Mouse (Mus musculus) B cell, adult 2 months (primary cell): ENCODE results near the gene Itgb1bp1.

Source experiments
- DNase-seq, 2 experiments: peaks; one replicate each; pipeline ENCODE4 v3.0.0; 2022

The Itgb1bp1 gene

DNA sequence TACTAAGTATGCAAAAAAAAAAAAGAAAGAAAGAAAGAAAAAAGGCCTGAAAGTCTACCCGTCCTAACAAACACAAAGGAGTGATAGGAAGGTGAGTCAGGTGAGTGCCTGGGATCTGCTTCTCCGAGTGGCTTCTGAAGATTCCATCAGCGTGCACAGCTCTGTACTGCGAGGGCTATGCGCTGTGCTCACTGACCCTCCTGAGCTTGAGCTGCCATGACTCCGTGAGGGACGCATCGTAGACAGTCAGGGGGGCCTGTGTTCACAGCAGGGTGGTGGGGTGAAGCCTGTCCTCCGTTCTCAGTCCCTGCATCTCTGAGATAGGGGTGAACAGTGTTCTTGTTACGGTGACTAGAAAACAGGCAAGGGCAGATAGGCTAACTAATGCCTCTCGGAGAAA is 12.8 kb upstream of the Itgb1bp1 start:
- no peak for DNase-seq

- DNase-seq: no peak
Observed at GRCm38 (mm10) chr12:21289651-21290050, 3.6 kb upstream of the Itgb1bp1 start.

DNA sequence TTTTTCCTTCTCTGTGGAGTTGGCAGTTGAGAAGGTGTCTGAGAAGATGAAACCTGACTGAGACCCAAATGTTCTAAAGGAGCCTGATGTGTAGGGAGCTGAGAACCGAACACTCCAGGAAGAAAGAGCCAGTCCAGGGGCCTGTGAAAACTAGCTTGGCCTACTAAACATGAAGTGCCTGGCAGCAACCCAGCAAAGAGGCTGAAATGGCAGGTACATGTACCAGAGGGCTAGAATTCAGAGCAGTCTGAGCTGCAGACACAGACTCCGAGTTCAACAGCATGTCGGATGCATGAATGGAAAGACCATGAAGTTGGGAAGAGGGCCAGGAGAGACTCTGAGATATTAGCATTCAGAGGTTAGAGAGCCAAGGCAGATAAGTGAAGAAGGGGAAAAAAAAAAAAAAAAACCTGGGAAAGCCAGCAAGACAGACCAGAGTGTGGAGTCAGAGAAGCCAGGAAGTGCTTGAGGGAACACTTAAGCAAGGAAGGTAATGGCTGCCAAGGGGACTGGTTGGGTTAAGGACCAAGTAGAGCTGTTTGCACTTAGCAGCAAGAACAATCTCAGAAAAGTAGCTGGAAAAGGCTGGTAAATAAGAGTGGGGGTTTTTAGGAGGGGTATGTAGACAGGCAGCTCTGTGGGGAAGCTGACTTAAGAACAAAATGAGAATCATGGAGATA is 2.8 kb upstream of the Itgb1bp1 start:
- DNase-seq: no peak

DNA sequence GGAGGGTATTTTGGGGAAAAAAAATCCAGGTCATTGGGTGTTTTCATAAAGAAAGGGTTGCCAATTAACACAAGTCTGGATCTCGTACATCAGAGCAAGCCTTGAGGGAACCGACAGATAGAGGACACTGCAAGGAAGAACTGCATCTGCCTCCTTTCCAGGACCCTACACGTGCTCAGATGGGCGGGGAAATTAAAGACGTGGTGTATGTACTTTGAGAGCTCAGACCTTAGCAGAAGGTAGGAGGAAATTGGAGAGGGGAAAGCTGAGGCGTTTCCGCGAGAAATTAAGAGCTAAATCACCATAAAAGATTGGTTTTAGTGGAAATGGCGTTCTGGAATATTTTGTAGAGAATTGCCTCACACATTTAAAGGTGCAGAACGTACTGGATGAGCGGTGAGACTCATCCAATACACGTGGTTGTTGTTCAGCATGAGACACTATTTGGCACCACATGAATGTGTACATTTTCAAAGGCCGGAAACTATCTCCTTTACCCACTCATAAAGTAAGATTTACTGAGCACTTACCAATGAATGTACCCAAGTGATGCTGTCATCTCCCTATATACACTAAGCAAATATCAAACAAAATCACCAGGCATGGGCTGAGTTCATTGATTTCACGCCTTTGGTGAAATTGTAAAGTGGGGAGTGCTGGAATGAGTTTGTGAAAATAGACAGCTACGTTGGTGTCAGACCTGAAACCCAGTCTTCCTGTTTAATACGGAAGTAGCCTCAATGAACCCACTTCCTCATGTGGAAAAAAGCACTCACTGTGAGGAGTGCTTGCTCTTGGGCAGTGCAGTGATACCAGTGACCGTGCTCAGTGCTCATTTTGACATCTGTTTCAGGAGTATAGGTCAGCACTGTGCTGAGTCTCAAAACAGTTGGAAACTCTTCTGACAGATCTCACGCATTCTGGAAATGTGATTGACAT is 897 bp upstream of the Itgb1bp1 start:
- DNase-seq: peak; percentile 40 to 48

- DNase-seq: no peak
Observed at GRCm38 (mm10) chr12:21285508-21286242, 409 bp downstream of the Itgb1bp1 start.

GRCm38 (mm10) chr12:21284761-21285441 is 1.2 kb downstream of the Itgb1bp1 start, which contains the start of gene Cpsf3:
TSS of gene Cpsf3 (plus strand) at chr12:21285391.
- DNase-seq: peak; percentile 30 to 37

DNA sequence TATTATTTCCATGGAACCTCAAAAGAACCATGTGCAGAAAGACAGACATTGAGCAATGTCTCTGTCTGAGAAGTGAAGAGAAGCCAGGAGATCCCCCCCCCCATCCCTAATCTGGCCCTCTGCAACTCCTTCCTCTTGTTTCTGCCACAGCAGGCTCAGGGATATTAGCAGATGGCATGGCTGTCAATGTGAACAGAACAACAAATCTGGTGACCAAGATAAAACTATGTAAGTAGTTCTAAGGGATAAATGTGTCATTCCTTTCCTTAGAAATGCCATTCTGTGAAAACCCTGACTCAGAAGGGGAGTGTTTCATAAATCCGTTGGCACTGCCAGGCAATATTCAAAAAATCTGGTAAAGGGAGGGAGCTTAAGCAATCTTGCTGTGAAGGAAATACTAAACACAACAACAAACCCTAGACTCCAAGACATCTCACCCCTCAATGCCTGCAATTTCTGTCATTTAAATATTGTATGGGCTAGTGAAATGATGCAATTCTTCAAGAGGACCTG is 8.7 kb downstream of the Itgb1bp1 start:
- no peak for DNase-seq

DNA sequence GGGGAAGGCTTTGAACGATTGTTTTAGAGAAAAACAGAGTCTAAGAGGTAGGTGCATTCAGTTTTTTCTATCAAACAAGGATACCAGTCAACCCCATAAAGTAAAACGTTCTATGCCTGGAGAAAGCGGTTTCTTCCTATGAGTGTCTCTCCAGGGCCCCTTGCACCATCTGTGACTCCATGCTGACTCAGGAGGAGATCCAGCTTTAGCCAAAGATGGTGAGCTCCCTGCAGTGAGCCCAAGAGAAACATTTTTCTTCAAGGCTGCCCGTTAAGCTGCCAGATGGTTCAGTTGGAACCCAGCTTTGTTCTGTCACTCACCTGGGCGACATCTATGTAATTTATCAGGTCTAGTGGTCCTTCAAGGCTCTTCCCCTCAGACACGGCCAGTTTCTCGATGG is 11.6 kb downstream of the Itgb1bp1 start:
- no peak for DNase-seq

DNA sequence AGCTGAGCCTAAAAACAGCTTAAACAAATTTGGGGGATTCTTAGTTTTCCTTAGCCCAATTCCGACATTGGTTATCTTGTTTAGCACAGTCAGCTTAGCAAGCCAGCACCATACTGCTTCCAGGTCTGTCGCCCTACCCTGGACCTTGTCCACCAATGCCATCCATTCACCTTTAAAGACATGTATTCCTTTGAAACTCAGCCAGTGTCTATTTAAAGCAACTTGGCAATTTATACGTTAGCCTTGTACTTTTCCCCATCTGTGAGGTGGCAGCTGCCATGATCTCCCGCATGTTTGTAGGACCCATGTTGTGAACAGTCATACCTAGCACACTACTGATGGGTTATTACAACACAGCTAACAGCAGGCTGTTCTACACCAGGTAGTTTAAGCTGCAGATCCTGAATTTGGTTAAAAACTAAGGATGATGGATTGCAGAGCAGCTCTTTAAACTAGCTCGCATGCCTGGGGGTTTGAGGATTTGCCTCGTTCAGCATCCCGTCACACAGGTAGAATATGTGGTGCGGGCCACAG is 17.9 kb downstream of the Itgb1bp1 start:
- DNase-seq: no peak

- DNase-seq: no peak
Observed at GRCm38 (mm10) chr12:21266784-21267098, 19.3 kb downstream of the Itgb1bp1 start.

DNA sequence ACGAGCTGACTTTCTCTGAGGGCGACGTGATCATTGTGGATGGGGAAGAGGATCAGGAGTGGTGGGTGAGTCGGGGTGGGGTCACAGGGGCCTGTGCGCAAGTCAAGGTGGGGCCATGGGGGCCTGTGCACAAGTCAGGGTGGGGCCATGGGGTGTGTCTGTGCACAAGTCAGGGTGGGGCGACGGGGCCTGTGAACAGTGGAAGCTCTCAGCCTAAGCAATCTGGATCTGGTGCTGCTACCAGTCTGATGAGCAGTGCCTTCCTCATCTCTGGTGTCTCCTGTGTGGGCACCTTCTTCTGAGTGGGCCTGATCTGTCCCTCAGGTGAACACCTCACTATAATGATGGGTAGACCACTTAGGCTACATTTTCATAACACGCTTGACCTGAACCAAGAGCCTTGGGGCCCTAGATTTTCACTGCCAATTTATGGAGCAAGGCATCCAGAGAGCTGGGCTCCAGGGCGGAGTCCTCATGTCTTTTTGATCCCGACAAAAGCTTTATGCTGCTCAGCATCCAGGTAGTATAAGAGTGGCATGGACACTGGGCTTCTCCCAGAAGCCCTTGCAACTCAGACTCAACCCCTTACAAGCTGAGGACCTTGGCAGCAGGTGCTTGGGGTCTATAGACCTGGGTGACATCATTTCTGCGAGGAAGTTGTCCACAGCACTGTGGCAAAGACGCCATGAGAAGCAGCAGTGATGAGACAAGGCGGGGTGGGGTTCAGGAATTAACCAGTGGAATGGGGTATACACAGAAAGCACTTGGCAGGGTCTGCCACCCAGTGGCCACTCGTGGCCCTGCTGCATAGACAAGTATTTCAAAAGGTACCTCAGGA is 19.9 kb downstream of the Itgb1bp1 start:
- DNase-seq: peak; percentile 54 to 59

GRCm38 (mm10) chr12:21265501-21265900 is 20.6 kb downstream of the Itgb1bp1 start:
- DNase-seq: no peak

GRCm38 (mm10) chr12:21264970-21265369 is 21.1 kb downstream of the Itgb1bp1 start:
- DNase-seq: no peak

- no peak for DNase-seq
Observed at GRCm38 (mm10) chr12:21264241-21264640, 21.8 kb downstream of the Itgb1bp1 start.

- no peak for DNase-seq
Observed at GRCm38 (mm10) chr12:21263256-21263655, 22.8 kb downstream of the Itgb1bp1 start.

DNA sequence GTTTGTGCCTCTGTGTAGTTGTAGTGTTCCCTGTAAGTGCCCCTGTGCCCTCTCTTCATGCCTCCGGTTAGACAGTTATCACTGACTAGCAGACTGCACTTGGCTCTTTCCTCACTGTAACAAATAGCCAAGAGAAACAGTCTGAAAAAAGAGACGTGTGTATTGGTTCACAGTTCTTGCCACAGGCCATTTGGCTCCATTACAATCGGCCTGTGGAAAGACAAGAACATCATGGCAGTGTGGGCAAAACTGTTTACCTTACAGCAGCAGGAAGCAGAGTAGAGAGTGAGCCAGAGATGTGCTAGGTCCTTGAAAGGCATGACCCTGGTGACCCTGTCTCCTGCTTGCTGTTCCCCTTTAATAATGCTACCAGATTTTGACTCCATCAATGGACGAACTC is 24.6 kb downstream of the Itgb1bp1 start:
- no peak for DNase-seq

DNA sequence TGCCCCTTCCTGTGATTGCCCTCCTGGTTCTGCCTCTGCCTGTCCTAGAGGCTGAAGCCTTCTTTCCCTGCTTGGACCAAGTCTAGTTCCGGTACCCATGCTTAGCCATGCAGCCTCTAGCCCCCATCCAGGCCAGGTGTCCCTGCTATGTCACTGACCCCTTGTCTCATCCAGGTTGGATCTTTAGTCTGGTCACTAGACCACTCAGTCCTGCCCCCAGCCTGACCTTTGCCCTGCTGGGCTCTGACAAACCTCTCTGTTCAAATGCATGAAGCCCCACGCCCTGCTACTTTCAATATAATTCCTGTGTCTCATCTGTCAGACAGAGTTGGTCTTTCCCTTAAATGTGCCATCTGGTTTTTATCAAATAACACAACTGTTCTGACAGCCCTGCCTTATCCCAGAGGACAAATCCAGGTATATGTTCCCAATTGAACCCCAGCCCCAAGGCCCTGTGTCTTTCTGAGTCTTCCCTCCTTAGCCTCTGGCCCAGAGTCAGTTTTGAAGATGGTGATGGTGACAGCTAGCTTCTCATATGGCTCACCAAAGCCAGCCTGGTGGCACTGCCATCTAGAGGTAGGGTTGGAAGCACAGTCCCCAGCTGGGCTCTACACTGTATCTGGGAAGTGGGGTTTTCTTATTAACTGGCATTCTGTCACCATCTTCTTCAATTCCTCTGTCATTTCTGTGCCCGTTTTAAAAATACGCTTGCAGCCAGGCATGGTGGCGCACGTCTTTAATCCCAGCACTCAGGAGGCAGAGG is 25.4 kb downstream of the Itgb1bp1 start:
- DNase-seq: peak; percentile 30 to 31

GRCm38 (mm10) chr12:21247711-21248392 is 38.2 kb downstream of the Itgb1bp1 start:
- DNase-seq: no peak

DNA sequence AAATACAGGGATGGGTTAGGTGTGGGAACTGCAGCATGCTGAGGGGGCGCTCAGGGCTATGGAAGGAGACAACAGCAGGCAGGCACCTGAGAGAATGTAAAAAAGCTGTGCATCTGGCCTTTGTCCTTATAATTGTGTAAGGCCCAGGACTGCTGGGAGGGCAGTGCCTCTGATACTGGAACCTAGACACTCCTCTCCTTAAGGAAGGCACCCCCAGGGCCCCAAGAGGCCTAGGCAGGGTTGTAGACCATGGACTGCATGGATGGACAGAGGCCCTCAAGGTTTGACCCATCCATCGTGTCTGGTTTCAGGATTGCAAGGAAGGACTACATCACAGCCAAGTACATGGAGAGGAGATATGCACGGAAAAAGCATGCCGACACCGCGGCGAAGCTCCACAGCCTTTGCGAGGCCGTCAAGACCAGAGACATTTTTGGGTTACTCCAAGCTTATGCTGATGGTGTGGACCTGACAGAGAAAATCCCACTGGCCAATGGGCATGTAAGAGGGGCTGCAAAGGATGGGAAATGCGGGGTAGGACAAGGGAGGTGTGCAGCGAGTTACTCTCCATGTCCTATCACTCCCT is 41.6 kb downstream of the Itgb1bp1 start:
- DNase-seq: no peak

- no peak for DNase-seq
Observed at GRCm38 (mm10) chr12:21241965-21242364, 44.1 kb downstream of the Itgb1bp1 start.
